Mouse (Mus musculus) cerebellum, adult 18-20 months (tissue): ENCODE data around the gene Stard13.

ENCODE experiments used
- DNase-seq, 2 experiments: peaks; one replicate each; pipeline ENCODE4 v3.0.0; 2021

Gene Stard13

DNA sequence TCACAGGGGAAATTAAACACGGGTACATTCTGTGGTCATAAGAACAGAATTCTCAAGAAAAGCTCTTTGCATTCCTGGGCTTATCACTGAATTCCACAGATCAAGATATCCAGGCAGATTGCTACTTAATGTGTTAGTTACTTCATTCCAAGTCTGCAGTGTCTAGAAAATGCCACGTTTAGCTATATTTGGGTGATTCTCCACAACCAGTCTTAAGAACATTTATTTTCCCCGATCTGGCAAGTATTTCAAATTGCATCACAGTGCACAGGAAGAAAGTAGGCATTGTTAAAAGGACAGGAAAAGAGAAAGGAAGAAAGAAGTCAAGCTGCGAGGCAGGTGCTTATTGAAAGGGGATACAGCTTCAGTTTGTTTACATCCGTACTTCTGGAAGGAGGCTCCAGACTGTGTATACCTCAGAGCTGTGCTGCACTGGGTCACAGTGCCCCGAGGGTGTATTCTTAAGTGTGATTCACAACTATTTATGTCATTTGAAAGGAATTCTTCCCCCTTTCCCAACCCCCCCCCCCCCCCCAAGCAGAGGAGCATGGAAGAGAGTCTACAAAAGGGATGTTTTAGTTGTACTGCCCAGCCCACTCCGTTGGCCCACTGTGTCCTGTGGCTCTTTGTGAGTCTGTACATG is 179.4 kb downstream of the Stard13 start:
- no peak for DNase-seq

DNA sequence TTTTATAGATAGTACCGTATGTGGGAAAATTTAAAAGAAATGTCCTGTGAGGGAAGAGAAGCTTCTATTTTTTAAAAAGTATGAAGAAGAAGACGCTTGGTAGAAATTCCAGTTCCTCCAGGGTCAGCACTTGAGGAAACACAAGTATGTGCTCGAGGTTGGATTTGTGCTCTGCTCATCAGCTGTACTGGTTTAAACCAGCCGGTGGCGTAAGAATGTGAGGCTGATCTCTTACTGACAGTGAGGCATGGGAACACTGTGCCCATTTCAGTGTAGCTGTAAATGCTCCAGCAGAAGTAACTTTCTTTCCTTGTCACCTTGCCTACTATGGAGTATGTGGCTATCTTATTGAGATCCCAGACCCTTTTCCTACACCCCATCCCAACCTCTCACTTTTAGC is 180.4 kb downstream of the Stard13 start:
- no peak for DNase-seq

DNA sequence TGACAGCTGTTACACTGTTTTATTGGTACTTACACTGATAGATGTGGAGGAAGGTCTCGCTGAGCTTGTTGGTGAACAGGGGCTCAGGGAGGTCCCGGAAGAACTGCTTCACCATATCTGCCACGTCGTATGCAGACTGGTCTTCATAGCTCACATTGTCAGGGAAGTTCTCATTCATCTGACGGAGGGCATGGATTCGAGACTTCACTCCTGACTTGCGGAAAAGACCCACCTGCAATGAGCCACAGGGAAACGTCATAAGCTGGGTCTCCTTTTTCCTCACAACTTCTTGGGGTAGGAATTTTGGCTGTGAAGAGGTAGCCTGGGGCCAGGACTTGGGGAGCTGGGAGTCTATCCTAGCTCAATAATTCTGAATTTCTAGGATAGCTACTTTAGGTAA is 181.3 kb downstream of the Stard13 start:
- DNase-seq = no peak

DNA sequence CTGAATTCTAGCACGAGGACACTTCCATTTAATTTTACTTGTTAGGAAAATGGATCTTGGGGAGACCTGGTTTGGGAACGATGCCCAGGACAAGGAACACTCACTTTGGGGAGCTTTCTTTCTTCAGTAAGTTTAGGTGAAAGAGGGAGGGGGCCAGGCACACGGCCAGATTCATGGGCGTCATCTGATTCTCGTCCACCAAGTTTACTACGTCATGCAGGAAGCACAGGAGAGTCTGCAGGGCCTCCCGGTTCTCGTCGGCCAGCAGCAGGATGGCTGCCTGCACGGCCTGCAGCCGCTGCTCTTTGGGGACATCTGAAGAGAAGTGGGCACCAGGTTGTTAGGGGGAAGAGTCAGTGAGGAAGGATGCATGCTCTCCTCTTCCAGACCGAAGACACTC is 186.1 kb downstream of the Stard13 start:
- no peak for DNase-seq

DNA sequence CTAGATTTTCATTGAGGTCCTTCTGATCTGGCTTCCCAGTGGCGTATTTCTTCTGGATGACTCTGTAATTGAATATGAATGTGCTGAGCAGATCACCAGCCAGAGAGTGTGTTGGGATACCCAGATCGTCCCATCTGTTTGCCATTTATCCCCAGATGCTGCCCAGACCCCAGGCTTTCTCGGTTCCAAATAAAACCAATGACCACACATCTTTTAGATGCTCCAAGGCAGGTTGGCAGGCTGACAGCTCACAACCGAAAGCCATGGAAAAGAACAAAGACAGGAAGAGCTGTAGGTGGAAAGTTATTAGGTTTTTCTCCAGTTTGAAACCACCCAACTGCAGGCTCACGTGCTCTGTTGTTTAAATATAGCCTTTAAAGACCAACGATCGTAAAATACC is 186.7 kb downstream of the Stard13 start:
- DNase-seq = no peak

DNA sequence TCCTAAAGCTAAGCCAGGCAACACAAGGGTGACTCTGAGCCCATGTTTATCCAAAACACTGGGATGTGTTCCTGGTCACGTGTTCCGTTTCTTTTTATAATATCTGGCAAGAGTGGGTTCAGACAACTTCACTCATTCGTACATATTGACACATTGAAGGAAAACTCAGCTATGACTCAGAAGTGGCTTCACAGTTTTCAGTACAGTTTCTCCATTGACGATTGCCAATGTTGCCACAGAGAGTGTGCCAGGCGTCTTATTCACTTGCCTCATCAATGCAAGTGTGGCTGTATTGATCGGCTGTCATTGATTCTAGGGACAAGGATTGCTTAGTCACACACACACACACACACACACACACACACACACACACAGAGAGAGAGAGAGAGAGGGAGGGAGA is 187.5 kb downstream of the Stard13 start:
- DNase-seq = no peak

DNA sequence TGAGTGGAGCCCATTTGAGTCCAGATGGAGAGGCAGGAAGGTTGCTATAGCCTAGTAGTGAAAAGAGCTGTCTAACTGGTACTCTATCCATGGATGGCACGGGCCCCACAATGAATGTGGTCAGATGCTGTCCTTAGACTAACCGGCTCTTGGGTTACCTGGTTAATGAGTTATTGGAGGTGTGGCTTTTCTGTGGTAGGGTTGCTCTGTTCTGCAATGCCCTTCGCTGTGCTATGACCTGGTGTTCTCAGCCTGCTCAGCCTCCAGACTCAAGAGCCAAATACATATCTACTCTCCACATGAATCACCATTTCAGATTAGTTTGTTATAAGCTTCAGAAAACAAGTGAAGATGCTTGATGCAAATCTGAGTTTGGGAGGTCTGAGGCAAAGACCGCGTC is 190.7 kb downstream of the Stard13 start:
- DNase-seq = no peak

DNA sequence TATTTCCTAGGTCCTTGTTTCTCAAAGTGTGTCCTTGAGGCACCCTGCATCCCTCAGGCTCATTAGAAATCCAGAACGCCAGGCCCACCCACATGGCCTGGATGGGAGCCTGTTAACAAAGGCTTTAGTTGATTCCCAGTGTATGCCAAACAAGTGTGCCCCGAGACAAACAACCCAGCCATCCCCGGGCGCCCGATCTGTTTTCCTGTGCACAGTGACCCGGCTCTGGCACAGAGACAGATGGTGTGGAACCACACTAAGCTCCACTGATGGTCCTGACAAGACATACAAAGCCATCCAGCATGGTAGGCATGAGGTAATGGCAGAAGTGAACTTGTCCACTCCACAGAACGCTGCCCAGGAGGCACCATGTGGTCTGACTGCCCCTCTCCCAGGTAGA is 195.8 kb downstream of the Stard13 start:
- DNase-seq = no peak

DNA sequence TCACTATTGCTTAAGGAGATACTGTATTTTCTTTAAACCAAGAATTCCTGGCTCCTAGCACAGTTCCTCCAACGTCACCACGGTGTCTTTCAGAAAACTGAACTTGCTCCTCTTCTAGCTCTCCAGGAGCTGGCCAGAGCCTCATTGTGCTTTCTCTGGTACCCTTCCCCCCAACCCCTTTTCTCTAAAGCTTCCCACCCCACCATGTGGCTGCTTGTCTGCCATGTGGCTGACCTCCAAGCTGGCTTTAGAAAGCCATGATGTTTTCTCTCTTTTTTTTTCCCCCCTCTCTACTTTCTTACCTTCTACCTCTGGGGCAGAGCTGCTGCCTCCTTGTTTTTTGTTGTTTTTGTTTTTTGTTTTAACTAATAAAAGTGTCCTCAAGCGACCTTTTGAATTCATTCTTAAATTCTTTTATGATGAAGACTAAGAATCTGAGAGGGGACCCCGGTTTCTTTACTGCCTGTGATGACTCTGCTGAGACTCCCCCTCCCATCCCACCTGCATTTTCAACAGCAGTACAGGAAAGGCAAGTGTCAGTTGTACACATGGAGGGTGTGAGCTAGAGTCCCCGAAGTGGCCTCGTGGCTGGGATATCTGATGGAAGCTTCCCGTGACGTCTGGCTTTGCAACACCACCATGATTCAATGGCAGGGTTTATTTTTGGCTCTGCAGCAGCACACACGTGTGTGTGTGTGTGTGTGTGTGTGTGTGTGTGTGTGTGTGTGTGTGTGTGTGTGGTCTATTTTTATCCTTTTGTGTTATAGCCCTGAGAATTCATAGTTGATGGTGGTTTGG is 198.7 kb downstream of the Stard13 start:
- no peak for DNase-seq

DNA sequence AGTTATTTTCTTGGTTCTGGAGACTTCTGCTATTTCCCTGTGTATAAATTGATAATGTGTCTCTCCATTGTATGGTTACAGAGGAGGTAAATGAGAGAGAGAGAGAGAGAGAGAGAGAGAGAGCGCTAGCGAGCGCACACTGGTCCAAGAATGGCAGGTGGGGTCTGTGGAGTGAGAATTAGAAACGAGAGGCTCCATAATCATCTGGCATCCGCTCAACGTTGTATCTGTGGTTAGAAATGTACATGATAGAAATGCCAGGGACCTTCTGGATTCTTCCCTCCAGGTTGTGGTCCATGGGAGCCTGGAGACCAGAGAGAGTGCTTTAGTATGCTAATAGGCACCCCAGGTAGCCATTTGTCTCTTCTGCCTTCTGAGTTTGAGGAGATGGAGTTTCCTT is 204.7 kb downstream of the Stard13 start:
- no peak for DNase-seq

DNA sequence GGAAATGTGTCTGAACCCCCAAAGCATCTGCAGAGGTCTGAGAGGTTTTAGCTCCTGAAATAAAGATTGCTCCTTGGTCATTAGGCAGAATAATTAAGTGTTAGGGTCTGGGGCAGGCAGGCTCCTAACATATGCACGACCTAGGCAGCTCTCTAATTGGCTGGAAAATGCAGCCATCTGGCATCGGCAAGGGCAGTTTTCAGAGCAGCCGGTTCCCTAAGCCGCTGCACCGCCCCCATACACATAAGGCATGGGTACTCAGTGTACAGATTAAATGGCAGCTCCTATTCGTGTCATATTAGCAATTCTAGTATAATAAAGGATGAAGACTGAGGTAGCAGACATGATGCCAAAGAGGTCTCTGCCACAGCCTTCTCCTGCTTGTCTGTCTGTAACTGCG is 206.5 kb downstream of the Stard13 start:
- DNase-seq = peak; percentile 34 to 37

DNA sequence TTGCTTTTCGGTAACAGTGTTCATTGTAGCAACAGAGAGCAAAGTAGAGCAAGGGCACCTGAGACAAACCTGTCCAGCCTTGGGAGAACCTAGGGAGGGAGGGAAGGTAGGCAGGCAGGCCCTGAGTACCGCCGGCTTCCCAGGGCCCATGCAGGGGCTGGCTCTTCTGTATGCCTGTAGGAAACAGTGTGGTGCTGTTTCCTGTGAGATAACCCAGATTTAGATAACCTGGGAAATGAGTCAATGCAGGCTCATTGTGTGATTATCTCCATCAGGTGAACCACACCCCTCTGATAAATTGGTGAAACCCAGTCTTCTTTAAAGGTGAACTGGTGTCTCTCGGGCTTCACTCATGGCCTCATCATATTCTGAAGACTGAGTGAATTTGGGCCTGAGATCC is 207.6 kb downstream of the Stard13 start:
- DNase-seq = no peak

DNA sequence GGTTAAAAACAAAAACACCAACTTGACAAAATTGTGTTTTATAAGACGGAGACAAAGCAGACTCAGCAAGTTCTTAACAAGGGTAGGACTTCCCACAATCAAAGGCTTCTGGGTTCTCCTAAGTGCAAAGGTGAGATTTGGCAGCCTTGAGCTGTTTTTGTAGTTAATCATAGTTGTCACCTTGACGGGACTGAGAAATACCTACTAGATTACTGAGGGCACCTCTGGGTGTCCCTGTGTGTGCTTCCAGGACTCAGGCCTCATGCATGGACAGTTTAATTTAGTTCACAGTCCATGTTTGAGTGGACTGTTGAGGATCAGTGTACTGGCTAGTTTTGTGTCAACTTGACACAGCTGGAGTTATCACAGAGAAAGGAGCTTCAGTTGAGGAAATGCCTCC is 209.2 kb downstream of the Stard13 start:
- no peak for DNase-seq

DNA sequence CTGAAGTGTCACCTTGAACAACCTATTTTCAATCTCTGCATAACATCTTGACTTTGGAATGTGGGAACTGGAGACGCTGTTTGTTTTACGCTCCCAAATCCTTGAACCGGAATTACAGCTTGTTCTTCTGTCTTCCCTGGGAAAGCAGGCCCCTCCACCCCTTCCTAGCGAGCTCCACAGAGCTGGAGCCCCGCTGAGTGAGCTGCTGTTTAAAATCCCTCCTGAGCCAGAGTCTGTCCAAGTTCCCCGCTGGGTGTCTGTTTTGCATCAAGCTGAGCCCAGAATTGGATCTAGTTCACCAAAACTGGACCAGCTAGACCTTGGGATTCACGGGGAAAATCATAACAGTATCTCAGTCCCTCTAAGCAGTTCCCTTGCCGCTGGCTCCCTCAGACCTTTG is 210.2 kb downstream of the Stard13 start:
- DNase-seq = peak; percentile 74 to 77

DNA sequence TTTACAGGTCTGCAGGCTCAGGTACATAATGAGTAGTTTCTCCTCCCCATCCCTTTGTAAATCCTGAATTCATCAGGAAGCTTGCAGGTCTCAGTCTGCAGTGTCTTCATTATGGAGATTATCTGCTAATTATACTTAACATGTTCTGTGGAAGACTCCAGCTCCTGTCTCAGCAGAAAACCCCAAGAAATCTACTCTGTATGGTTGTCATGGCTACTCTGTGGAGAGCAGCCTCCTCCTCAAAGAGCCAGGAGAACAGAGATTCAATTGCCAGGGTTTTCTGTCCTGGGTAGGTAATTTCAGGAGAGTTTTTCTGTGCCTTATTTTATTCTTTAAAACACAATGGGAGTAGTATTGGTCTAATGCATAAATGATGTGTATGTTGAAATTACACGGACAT is 210.7 kb downstream of the Stard13 start:
- DNase-seq = no peak

DNA sequence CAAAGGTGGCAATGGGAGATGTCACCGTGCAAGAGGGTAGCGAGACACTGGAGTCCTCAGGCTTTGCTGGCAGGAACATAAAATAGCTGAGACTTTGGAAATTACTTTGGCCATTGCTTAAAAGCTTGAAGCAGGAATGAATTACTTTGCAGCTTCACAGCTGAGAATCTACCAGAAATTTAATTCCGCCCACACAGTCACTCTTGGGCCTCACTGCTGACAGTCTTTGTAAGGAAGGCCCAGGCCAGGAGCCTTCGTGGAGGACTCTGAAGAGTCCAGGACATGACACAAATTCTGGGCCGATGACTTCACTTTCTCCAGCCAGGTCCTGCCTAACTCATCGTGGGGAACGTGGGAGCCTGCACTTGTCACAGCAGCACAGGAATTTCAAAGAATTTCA is 211.6 kb downstream of the Stard13 start:
- DNase-seq = no peak

DNA sequence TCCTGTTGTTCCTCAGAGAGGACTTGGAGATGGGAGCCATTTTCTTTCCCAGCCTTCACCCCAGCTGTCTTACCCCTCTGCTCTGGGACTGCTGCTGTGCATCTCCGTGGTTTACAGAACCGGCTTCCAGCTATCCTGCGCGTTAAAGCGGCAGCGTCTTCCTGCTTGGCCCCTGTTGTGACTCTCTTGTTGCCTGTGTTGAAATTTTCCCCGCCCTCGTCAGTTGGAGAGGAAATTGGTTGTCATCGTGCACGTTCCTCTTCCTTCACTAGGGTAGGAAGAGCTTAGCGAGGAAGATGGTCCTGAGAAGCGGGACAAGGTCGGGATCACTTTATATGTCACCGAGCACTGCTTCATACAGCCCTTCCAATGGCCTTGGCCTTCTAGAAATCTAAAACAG is 212.8 kb downstream of the Stard13 start:
- no peak for DNase-seq

DNA sequence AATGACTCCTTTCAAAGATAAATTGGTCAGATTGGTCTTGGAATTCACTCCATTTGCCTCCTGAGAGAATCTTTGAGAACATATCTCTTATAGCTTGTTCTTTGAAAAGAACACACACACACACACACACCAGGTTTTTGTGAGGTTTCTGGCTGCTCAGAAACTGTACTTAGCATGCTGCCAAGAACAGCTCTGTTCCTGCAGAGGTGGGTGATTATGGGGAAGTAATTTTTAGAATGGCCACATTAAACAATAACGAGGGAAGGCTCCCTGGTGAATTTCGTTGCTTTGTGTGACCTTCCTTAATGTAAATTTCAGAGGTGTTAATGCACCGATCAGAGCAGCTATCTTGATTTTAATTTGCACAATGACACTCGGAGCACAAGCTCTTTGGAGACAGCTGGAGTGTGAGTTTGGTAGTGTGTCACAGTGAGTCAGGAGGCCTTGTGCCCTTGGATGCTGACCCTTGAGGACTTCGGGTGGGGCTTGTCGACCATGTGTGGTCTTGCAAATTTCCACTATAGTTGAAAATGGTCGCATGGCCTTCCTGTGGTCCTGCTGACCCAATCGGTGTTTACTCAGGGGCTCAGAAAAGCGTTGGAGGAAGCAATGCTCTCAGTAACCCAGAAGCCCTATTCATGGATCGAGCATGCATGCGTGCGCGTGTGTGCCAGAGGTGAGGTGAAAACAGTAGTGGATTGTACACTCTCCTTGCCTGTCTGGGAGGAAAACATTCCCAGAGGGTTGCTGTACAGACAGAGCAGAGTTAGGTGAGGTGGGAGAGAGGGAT is 213.4 kb downstream of the Stard13 start:
- DNase-seq = no peak

DNA sequence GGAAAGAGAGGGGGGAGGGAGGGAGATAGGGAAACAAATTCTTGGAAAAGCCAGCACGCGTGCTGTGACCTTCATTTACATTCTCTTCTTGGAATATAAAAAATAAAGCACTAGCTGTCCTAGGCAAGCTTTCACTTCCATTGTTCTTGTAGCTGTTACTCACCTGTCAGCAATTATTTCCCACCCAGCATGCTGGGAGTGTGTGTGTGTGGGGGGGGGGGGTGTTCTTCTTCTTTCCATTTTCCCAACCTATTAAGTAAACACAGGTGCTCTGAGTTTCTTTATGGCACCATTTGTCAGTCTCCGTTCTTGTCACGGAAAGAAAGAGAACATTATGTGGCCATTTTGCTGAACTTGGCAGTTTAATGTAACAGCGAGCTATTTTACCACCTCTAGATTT is 214.7 kb downstream of the Stard13 start:
- no peak for DNase-seq

DNA sequence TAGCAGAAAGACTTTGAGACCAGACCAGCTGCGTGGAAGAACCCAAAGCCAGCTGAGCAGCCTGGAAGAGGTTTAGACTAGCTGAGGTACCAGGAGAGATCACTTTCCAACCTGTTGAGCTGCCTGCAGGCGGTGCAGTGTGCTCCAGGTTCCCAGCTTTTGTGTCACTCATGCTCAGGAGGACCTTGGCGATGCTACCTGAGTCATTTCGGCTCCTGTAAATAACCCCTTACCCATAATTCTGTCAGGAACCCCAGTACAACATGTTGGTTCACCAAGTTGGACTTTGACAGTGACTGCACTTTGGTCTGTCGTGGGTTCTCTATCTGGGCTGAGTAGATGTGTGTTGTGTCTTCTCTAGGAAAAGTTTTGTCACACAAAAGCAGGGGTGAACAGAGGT is 215.2 kb downstream of the Stard13 start:
- DNase-seq = no peak

DNA sequence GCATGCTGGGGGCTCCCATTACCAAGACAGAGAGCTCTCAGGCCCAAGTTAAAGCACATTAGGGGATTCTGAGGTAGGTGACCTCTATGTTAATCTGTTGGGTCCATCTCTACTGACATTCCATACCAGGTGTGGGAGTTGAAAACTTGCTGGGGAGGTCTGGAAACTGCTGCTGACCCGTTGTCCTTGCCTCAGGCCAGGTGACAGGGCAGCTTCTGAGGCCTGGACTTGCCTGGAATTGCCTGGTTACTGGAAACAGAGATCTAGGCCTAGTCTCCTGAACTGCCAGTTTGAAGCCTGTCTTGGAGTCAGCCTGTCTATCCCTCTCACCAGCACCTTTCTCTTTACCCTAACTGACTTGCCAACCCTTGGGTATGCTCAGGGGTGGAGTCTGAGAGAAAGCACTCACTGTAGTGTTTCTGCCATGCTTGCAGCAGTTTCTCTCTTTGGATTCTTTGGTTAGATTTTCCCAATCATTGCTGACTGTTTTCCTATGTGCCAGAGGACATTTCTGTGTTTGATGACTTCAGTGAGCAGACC is 229.3 kb downstream of the Stard13 start:
- no peak for DNase-seq

DNA sequence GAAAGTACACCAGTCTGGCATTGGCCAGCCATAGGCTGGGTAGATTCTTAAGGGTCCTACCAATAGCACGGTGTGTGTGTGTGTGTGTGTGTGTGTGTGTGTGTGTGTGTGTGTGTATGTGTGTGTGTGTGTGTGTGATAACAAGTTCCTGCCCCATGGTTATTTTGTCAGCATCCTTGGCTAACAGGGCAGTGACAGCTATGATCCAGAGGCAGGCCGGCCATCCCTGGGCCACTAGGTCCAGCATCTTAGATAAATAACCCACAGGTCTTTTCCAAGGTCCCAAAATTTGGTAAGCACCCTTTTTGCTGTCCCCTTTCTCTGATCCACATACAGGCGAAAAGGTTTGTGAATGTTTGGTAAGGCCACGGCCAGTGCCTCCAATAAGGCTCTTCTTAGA is 231.6 kb downstream of the Stard13 start:
- DNase-seq = no peak

DNA sequence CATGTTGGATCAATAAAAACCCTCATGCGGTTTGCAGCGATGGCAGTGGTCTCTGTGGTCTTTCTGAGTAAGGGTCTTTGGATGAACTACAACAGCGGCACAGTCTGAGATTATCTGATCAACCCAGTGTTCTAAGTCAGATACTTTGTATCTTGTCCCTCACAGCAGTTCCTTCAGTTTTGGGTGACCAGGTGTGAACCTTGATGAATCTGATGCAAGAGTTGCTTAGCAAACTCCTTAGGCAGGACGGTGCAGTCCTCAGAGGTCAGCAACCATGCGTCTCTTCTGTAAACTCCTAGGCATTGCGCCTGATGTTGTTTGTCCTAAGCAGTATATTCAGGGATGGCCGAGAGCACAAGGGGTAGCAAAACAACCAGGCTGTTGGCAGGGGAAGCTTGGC is 232.5 kb downstream of the Stard13 start:
- DNase-seq = no peak

DNA sequence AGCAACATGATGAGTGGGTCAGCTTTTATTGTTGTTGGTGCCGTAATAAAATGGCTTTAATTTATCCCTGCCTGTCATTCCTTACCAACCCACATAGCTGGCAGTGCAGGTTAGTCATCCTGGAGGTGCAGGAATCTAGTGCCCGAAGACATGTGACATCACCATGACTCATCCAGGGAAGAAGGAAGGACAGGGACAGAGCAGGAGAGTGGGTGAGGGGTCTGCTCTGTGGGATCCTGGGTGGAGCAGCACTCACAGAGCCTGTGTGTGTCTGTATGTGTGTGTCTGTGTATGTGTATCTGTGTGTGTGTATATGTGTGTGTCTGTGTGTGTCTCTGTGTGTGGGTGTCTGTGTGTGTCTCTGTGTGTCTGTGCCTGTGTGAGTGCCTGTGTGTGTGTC is 237.1 kb downstream of the Stard13 start:
- DNase-seq = no peak
